ENCODE assay signal across 8 mouse cellular contexts in genomic region chr6:127453407-127454343, GRCm38 (mm10). TPM values are rescaled to one million over a fixed set of nuclear protein-coding genes. Genes with fewer than 3 reads are reported as not detected.
DNase-seq lines count a peak whose midpoint lies in the region; ATAC-seq and TF ChIP-seq lines count a peak whose summit lies in the region.

No protein-coding gene starts in this region.

- peak overlapping the region; percentile 64 for H3K4me2 ChIP-seq in kidney, embryonic 15.5 days

- peaks cover 10% of the 10 kb centered on the region for H3K4me1 ChIP-seq in bone marrow macrophage, adult 2 months (ENCODE audit: control insufficient read depth, insufficient read depth, low read length)
- no peaks in the 10 kb centered on the region for H3K4me1 ChIP-seq in embryonic fibroblast, embryonic 13.5 days (ENCODE audit: control insufficient read depth, insufficient read depth, low read length)
- H3K4me1 ChIP-seq in heart, embryonic 10.5 days: 0 out of 2 replicates have a peak, but pooled peaks cover 10% of the 10 kb centered on the region
- peaks cover 12% of the 10 kb centered on the region; the same call in 1 of the 2 replicates for H3K4me1 ChIP-seq in kidney, embryonic 15.5 days

- DNase-seq in A20 (ENCODE audit: low read depth, low spot score): peak; percentile 97
- peak; percentile 97 for DNase-seq in heart, embryonic 10.5 days (ENCODE audit: low spot score)
- peak; percentile 92 for DNase-seq in liver
- DNase-seq in spleen, postnatal 4 days (ENCODE audit: low spot score in 2 of 2): peak; percentile 93 to 96

- no peaks in the 10 kb centered on the region for H3K9me3 ChIP-seq in heart, embryonic 10.5 days
- H3K9me3 ChIP-seq in kidney, embryonic 15.5 days (replicated peaks): no peaks in the 10 kb centered on the region

- under 1% methylated on average over 70 of the region's 70 CpGs for WGBS in heart, embryonic 10.5 days
- under 1% methylated on average over 70 of the region's 70 CpGs for WGBS in kidney, embryonic 15.5 days

- TF ChIP-seq POLR2A in bone marrow macrophage, adult 2 months (IDR thresholded peaks at IDR 0.05; ENCODE audit: borderline replicate concordance, low read depth, low read length): 0 out of 2 replicates have a peak, but pooled peaks have one; percentile 31
- TF ChIP-seq POLR2A in embryonic fibroblast, embryonic 13.5 days (IDR thresholded peaks at IDR 0.05; ENCODE audit: low read depth, low read length): peak; percentile 78

- TF ChIP-seq CTCF in bone marrow macrophage, adult 2 months (IDR thresholded peaks at IDR 0.05; ENCODE audit: low read depth, low read length): no peak
- TF ChIP-seq CTCF in embryonic fibroblast, embryonic 13.5 days (IDR thresholded peaks at IDR 0.05; ENCODE audit: borderline replicate concordance, insufficient read depth, low read length): no peak

- peak overlapping the region; percentile 51 for H3K9ac ChIP-seq in kidney, embryonic 15.5 days

- no peaks in the 10 kb centered on the region for H3K36me3 ChIP-seq in heart, embryonic 10.5 days
- no peaks in the 10 kb centered on the region for H3K36me3 ChIP-seq in kidney, embryonic 15.5 days

- H3K27me3 ChIP-seq in heart, embryonic 10.5 days (ENCODE audit: insufficient read depth, poor library complexity, severe bottlenecking): peaks cover 6% of the 10 kb centered on the region
- peaks cover 11% of the 10 kb centered on the region for H3K27me3 ChIP-seq in kidney, embryonic 15.5 days

- H3K27ac ChIP-seq in bone marrow macrophage, adult 2 months (ENCODE audit: insufficient read depth, low read depth, low read length): peak overlapping the region; percentile 67
- peak overlapping the region; percentile 44 for H3K27ac ChIP-seq in embryonic fibroblast, embryonic 13.5 days (ENCODE audit: insufficient read depth, low read length)
- H3K27ac ChIP-seq in heart, embryonic 10.5 days: peak overlapping the region; percentile 96
- peak overlapping the region; percentile 84 for H3K27ac ChIP-seq in kidney, embryonic 15.5 days

- peak overlapping the region; percentile 82 for H3K4me3 ChIP-seq in bone marrow macrophage, adult 2 months (ENCODE audit: insufficient read depth, low read length)
- peak overlapping the region; percentile 59 for H3K4me3 ChIP-seq in embryonic fibroblast, embryonic 13.5 days (ENCODE audit: insufficient read depth, low read length)
- peak overlapping the region; percentile 73 for H3K4me3 ChIP-seq in heart, embryonic 10.5 days
- peak overlapping the region; percentile 62 for H3K4me3 ChIP-seq in kidney, embryonic 15.5 days (replicated peaks)

- ATAC-seq in kidney, embryonic 15.5 days (replicated peaks; ENCODE audit: low FRiP score): peak; percentile 98
- ATAC-seq in monocyte, adult 5-6 weeks (replicated peaks; ENCODE audit: insufficient number of reproducible peaks, low FRiP score, low TSS enrichment, poor library complexity, severe bottlenecking): peak; percentile 96

RNA-seq across cellular contexts. Expression of gene Parp11, which starts 7.0 kb away (rescaled TPM):
- polyA plus RNA-seq in bone marrow macrophage, adult 2 months (2012; ENCODE audit: insufficient read depth, insufficient read length, missing spikeins): 32.7 and 37.5 TPM in 2 replicates
- 18.2 and 25.7 TPM in 2 replicates for polyA plus RNA-seq in embryonic fibroblast, embryonic 13.5 days (2011; ENCODE audit: insufficient read length, low read depth, missing spikeins)
- 19.1 and 22.7 TPM in 2 replicates for polyA plus RNA-seq in heart, embryonic 10.5 days (2016; fragmentation: Nextera tagmentation; extraction: Ambion mirVana)
- 23.9 and 28.4 TPM in 2 replicates for polyA plus RNA-seq in kidney, embryonic 15.5 days (2015; fragmentation: Nextera tagmentation; extraction: Ambion mirVana)
- total RNA-seq in monocyte, adult 5-6 weeks (2017): 16.5 to 49.2 TPM (median 31.2 TPM) in 3 replicates

Comparison
In these comparisons a context has a peak if more than half of its experiments do, and no peak if none do; other contexts are left out.
1. Peak in every context shown above with its lines: DNase-seq, ATAC-seq, H3K4me3 ChIP-seq and H3K27ac ChIP-seq.
2. H3K27ac ChIP-seq: peak in every context shown above with its lines; median percentile 96 in heart, embryonic 10.5 days; 84 in kidney, embryonic 15.5 days; 67 in bone marrow macrophage, adult 2 months; 44 in embryonic fibroblast, embryonic 13.5 days.